Mouse (Mus musculus) kidney, embryonic 16.5 days (tissue): ENCODE measurements around the gene Plcb4. TPM values are rescaled to one million over a fixed set of nuclear protein-coding genes. Genes with fewer than 3 reads are reported as not detected.
"Not testable (repeated sequence)": the region's sequence is repeated elsewhere in the genome, so short reads cannot be mapped to it uniquely, and the experiment has no call there.

Experiments
- ATAC-seq: fragments of 200-750 bp; cut with Nextera tagmentation; 2 replicates; pipeline ENCODE4 v1.8.0; 2017; ENCODE audit warnings: moderate TSS enrichment; ENCODE audit not compliant: low FRiP score, low TSS enrichment
- H3K27ac ChIP-seq: fragments of 300-500 bp; sonication (generic); 2 replicates; pipeline ENCODE4 v1.5.1; 2014; ENCODE audit warnings: low read length
- H3K27me3 ChIP-seq: fragments of 300-500 bp; sonication (generic); 2 replicates; pipeline ENCODE4 v1.6.1; 2014; ENCODE audit warnings: low read length, control low read depth, mixed read lengths; ENCODE audit not compliant: insufficient read depth
- H3K36me3 ChIP-seq: fragments of 300-500 bp; sonication (generic); 2 replicates; pipeline ENCODE4 v1.6.1; 2014; ENCODE audit warnings: low read length, control low read depth, mixed read lengths; ENCODE audit not compliant: insufficient read depth
- H3K4me1 ChIP-seq: fragments of 300-500 bp; sonication (generic); 2 replicates; pipeline ENCODE4 v1.6.1; 2014; ENCODE audit warnings: low read length, control low read depth, mixed read lengths; ENCODE audit not compliant: insufficient read depth
- H3K4me2 ChIP-seq: fragments of 300-500 bp; sonication (generic); replicated peaks from 2 replicates; pipeline ENCODE4 v1.6.1; 2014; ENCODE audit warnings: low read depth, low read length
- H3K4me3 ChIP-seq: fragments of 300-500 bp; sonication (generic); 2 replicates; pipeline ENCODE4 v1.5.1; 2014; ENCODE audit warnings: mild to moderate bottlenecking, low read length
- H3K9ac ChIP-seq: fragments of 300-500 bp; sonication (generic); replicated peaks from 2 replicates; pipeline ENCODE4 v1.6.1; 2014; ENCODE audit warnings: low read length
- H3K9me3 ChIP-seq: fragments of 300-500 bp; sonication (generic); 2 replicates; pipeline ENCODE4 v1.6.1; 2016; ENCODE audit warnings: low read length, control low read depth
- WGBS: fragments of 180-500 bp; shearing (Covaris S2); extraction: QIAGEN DNeasy Blood & Tissue Kit; methylation state at CpG from one replicate; pipeline ENCODE4 v1.1.7; 2014; 5-methylcytosine and 5-hydroxymethylcytosine counted together
- polyA plus RNA-seq: library from polyadenylated mRNA; unstranded; fragments of >200 nt; fragmentation: Nextera tagmentation; extraction: Ambion mirVana; gene quantifications from 2 replicates; pipeline ENCODE4 v1.2.1, GENCODE M21; 2015

Gene Plcb4
- polyA plus RNA-seq, 1 experiment from 2014 or later = 18.9 TPM

DNA sequence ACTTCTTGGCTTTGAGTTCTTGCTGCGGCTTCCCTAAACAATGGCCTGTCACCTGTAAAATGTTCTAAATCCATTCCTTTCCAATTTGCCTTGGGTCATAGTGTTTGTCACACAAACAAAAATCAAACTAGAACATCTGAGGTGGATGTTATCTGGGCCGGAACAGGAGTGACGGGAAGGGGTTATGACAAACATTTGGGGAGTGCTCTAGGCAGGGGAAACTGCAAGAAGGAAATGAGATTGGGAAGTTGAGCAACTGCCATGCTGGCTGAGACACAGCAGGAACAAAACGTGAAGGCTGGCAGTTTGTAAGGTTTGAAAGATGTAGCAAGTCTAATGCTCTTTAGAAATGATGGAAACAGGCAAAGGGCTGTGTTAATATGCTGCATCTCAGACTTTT, 66.6 kb downstream of the Plcb4 start:
- Histone ChIP-seq H3K9me3 (no peaks in the 10 kb centered on the region), H3K4me3 (no peak overlapping the region), H3K9ac (no peak overlapping the region), H3K27me3 (no peaks in the 10 kb centered on the region), H3K4me1 (peaks cover 6% of the 10 kb centered on the region), H3K4me2 (no peak overlapping the region), H3K36me3 (no peaks in the 10 kb centered on the region), H3K27ac (no peak overlapping the region)
- ATAC-seq = no peak
- WGBS = 67% methylated on average over 4 of the region's 4 CpGs

DNA sequence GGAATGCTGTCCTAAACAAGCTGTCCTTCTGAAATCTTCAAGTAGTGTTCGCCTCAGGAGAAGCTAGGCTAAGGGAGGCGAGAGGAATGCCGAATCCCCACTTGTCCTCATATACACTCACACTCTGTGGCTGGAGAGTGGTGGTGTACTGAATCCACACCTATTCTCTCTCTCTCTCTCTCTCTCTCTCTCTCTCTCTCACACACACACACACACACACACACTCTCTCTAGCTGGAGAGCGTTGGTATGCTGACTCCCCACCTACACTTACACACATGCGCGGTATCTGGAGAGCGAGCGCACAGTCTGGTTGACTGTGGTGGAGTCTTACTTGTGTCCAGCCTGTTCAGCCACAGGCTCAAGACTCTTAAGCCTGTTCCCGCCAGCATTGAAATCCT, 68.3 kb downstream of the Plcb4 start:
- Histone ChIP-seq H3K4me1 (peaks cover 14% of the 10 kb centered on the region), H3K27me3 (no peaks in the 10 kb centered on the region), H3K4me2 (no peak overlapping the region), H3K27ac (no peak overlapping the region), H3K9me3 (no peaks in the 10 kb centered on the region), H3K36me3 (no peaks in the 10 kb centered on the region), H3K9ac (no peak overlapping the region), H3K4me3 (no peak overlapping the region)
- ATAC-seq = no peak
- WGBS = 85% methylated on average over 9 of the region's 9 CpGs

DNA sequence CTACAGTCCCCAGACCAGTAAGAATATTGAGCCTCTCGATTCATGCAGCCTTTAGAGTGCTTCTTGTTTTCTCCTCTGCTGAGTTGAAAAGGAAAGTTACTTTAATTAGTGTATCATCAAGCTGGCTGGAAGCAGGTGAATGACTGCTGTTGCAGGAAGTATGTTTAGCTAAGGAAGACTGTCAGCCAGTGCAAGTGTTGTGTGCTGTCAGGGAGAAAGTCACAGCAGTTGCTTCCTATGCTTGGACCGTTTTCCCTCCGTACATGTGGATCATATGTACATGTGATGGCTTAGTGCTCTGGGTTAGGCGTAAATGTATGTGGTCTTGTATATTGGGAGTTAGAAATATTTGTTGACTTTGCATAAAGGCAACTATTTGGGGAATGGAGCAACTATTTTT, 69.1 kb downstream of the Plcb4 start:
- WGBS = 68% methylated on average over 4 of the region's 4 CpGs
- no peak for ATAC-seq

DNA sequence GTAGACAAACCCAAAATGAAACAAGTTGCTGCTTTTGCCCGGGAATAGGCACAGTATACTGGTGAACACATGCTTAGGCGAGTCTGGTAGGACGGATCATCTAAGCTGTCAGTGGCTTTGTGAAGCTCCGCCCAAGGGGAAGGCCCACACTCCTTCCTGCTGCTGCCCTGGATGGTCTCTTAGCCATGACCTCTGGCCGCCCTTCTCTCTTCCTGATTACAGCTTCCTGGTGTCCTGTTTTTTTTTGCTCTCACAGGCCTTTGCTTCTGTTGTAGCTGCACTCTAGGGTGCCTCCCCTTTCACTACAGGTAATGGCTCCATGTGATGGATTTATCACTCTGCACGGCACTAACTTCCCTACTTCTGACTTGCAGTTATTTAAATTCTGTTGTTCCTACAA, 72.8 kb downstream of the Plcb4 start:
- Histone ChIP-seq H3K27me3 (no peaks in the 10 kb centered on the region), H3K27ac (0 out of 2 replicates have a peak overlapping the region, but pooled peaks have one; percentile 21), H3K9ac (no peak overlapping the region), H3K9me3 (no peaks in the 10 kb centered on the region), H3K4me3 (no peak overlapping the region), H3K4me2 (no peak overlapping the region), H3K4me1 (peaks cover 20% of the 10 kb centered on the region), H3K36me3 (no peaks in the 10 kb centered on the region)
- WGBS = 36% methylated on average over 6 of the region's 6 CpGs
- peak; percentile 57; the same call in 1 of the 2 replicates for ATAC-seq

More for the DNA sequence above, 69.1 kb downstream of the Plcb4 start:
- no peak overlapping the region for H3K9ac ChIP-seq
- no peak overlapping the region for H3K4me3 ChIP-seq
- H3K27ac ChIP-seq = no peak overlapping the region
- no peaks in the 10 kb centered on the region for H3K9me3 ChIP-seq
- peaks cover 14% of the 10 kb centered on the region for H3K4me1 ChIP-seq
- H3K4me2 ChIP-seq = no peak overlapping the region
- no peaks in the 10 kb centered on the region for H3K36me3 ChIP-seq
- no peaks in the 10 kb centered on the region for H3K27me3 ChIP-seq

DNA sequence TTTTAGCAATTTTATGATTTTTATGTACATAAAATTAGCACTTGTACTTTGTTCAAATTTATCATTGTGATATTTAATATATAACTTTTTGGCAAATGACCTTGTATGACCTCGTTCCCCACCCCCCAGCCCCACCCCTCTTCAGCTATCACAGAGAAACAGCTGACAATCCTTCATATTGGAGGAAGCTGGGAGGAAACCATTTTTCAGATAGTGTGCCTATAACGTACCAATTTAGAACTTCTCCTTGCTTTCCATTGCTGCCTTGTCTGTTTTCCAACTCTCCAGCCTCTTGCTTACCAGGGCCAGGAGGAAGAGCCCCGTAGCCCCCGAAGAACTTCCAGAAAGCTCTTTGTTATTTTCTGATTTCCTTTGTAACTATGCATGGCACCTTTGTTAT, 73.8 kb downstream of the Plcb4 start:
- Histone ChIP-seq H3K27ac (no peak overlapping the region), H3K36me3 (no peaks in the 10 kb centered on the region), H3K4me1 (peaks cover 23% of the 10 kb centered on the region), H3K4me3 (no peak overlapping the region), H3K27me3 (no peaks in the 10 kb centered on the region), H3K9ac (no peak overlapping the region), H3K4me2 (no peak overlapping the region), H3K9me3 (no peaks in the 10 kb centered on the region)
- no peak for ATAC-seq
- 78% methylated on average over 4 of the region's 4 CpGs for WGBS

DNA sequence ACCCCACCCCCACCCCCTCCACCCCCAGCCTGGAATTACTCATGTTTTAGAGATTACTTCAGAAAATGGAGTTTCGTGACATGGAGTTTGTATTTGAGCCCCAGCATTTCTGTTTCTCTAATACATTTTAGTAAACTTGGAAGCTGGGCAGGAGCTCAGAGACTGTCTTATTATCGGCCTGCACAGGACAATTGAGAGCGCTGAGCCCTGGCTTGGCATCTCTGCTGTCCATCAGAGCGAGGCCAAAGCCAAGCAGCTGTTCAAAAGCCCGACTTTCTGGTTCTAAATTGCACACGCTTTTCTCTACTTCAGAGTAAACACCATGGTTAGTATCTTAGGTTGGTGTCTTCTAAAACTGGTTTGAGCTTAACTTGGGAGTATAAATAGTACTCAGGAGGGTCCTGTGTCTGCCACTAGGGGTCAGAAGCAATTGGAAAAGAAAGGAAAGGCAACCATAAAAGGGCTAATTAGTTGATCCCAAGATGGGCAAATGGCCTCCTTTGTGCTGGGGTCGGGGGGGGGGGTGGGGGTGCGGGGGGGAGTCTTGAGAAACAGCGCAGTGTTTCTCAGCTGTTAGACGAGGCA, 75.2 kb downstream of the Plcb4 start:
- Histone ChIP-seq H3K4me1 (peaks cover 18% of the 10 kb centered on the region), H3K4me2 (no peak overlapping the region), H3K27ac (no peak overlapping the region), H3K9me3 (no peaks in the 10 kb centered on the region), H3K4me3 (no peak overlapping the region), H3K27me3 (no peaks in the 10 kb centered on the region), H3K9ac (no peak overlapping the region), H3K36me3 (no peaks in the 10 kb centered on the region)
- 0 out of 2 replicates have a peak, but pooled peaks have one; percentile 24 for ATAC-seq
- 39% methylated on average over 10 of the region's 10 CpGs for WGBS

DNA sequence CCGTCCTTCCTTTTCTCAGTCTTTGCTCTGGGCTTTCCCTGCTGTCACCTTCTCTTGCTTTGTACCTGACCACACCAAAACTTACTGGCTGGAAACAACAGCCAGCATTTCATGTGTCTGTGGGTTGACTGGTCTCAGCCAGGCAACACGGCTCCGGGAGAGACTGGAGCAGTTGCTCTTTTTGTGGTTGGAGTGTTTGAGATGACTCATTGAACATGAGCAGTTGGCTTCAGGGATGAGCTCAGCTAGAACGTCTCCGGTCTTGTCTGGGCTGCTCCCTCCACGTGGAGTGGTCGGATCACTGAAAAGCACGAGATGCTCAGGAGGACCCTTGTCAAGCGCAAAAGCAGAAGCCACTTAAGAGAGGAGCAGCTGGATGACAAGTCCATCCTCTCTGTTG, 78.7 kb downstream of the Plcb4 start:
- no peaks in the 10 kb centered on the region for H3K9me3 ChIP-seq
- no peak overlapping the region for H3K9ac ChIP-seq
- H3K4me1 ChIP-seq = peaks cover 10% of the 10 kb centered on the region; the same call in 1 of the 2 replicates
- no peaks in the 10 kb centered on the region for H3K27me3 ChIP-seq
- ATAC-seq = no peak
- H3K27ac ChIP-seq = peak overlapping the region; percentile 34; the same call in 1 of the 2 replicates
- 51% methylated on average over 9 of the region's 9 CpGs for WGBS
- H3K4me3 ChIP-seq = no peak overlapping the region
- H3K36me3 ChIP-seq = no peaks in the 10 kb centered on the region
- no peak overlapping the region for H3K4me2 ChIP-seq

DNA sequence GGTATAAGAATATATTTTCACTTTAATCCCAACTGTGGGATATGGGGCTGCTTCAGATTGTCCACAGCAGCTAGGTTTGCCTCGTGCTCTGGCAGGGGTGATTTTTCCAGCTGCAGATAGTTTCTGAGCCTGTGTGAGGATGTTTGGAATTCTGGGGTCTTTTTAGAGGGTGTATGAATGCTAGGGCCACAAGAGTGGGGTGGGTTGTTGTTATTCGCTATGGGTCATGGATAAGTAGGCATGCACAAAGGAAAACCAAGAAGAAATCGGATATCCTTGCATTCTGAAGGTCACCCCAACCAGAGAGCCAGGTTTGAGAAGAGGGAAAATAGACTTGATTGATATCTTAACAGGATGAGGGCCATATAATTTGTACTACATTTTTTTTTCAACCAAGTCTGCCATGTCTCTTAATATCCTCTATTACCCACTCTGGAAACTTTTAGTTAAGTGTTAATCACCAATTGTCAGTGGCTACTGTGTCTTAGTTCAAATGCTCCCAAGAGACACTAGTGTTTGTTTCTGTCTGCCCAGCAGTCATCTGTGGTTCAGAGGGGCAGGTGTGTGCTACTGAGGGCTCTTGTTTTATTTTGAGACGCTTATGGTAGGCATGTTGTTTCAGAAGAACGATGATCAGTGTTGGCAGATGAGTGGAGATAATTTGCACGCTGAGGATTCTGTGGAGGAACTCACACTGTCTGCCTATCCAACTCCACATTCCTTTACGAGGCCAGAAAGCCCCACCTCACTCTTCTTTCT, 79.4 kb downstream of the Plcb4 start:
- not testable (repeated sequence) for H3K4me2 ChIP-seq, H3K36me3 ChIP-seq, H3K27me3 ChIP-seq, H3K4me3 ChIP-seq, H3K9me3 ChIP-seq, H3K9ac ChIP-seq
- 42% methylated on average over 7 of the region's 7 CpGs for WGBS
- Histone ChIP-seq H3K27ac (peak overlapping the region; percentile 32; the same call in 1 of the 2 replicates), H3K4me1 (peaks cover 16% of the 10 kb centered on the region)
- peak; percentile 36 for ATAC-seq

DNA sequence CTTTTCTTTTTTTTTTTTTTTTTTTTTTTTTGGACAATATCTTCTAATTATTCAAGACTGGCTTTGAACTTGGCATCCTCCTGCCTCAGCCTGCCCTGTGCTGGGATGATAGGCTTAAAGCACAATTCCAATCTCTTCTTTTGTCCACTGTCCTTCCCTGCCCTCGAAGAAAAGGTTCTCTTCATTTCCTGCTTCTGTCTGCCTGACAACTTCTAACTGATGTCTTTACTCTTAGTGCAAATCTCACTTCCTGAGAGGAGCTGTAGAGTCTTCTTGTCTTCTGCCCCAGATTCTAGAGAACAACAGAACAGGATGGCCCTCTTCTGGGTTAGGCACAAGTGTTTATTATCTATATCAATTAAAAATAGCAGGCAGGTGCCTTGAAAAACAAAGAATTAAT, 80.1 kb downstream of the Plcb4 start:
- H3K4me1 ChIP-seq = peaks cover 18% of the 10 kb centered on the region
- no peak overlapping the region for H3K4me3 ChIP-seq
- no peak overlapping the region for H3K4me2 ChIP-seq
- H3K9ac ChIP-seq = no peak overlapping the region
- H3K27ac ChIP-seq = no peak overlapping the region
- WGBS = 42% methylated on average over 1 of the region's 1 CpGs
- no peaks in the 10 kb centered on the region for H3K27me3 ChIP-seq
- H3K9me3 ChIP-seq = no peaks in the 10 kb centered on the region
- ATAC-seq = no peak
- no peaks in the 10 kb centered on the region for H3K36me3 ChIP-seq
